Mouse (Mus musculus): ENCODE measurements around the gene Samhd1. TPM values are rescaled to one million over a fixed set of nuclear protein-coding genes. Genes with fewer than 3 reads are reported as not detected.
A peak's percentile ranks its signal among the peaks of the same experiment; 100 is the strongest.

The Samhd1 gene
- total RNA-seq, 1 experiment from 2014 or later = 134 TPM

DNA sequence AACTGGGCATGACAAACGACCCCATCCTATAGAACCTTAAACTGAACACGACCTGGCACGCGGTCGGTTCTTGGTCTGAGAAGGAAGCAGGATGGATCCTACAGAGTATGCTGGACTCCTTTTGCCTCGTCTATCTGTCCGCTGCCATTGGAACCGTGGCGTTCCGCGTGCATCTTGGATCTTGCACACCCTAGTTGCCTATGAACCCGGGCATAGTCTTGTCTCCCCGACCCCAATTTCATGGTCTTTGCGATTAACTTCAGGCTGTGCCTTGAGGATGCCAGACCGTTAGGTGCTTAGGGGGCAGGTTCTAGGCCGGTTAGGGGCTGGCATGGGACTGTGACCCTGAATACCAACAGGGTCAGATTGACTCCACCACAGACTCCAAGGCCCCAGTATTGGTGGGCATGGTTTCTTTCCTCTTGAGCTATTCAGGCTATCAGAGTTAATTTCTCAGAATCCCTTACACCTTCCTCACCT is 55.3 kb downstream of the Samhd1 start:
- no peak for ATAC-seq (replicated peaks in 1 of 2; ENCODE audit: insufficient read depth in 1 of 2, low FRiP score in 2 of 2, low TSS enrichment in 1 of 2, low read depth in 1 of 2, poor library complexity in 2 of 2, severe bottlenecking in 2 of 2)

GRCm38 (mm10) chr2:157078793-157079700 is 56.0 kb downstream of the Samhd1 start, which contains the start of gene Soga1:
TSS of gene Soga1 (minus strand) at chr2:157079254.
- ATAC-seq (replicated peaks in 1 of 2; ENCODE audit: insufficient read depth in 1 of 2, low FRiP score in 2 of 2, low TSS enrichment in 1 of 2, low read depth in 1 of 2, poor library complexity in 2 of 2, severe bottlenecking in 2 of 2) = peak; percentile 43 to 50; a peak in 3 of 4 replicates

DNA sequence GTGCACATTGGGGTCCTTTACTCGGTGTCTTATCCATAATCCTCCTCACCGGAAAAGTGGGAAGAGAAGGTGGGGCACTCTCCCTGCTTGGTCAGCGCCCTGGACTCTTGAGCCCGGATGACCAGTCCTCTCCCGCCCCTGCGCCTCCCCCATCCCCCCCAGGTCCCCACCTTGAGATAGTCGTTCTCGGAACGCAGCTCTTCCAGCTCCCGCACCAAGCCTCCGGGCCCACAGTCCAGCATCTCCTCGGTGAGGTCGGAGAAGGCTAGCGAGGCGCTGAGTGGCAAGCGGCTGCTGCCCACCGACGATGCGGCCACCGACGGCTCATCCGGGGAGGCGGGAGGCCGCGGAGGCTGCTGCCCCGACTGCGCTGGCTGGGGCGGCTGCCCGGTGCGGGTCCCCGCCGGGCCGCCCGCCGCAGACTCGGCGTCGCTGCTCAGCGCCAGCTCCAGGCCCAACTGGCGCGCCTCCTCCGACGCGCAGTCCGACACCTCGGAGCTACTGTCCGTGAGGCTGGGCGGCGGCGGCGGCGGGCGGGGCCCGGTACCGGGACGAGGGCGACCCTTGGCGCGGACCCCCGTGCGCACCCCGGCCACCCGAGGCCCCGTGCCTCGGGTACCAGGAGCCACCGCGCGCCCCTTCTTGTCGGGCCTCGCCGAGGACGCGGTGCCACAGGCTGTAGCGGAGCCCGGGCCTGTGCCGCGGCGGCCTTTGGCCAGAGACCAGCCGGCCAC is 56.8 kb downstream of the Samhd1 start:
- no peak for ATAC-seq (replicated peaks in 1 of 2; ENCODE audit: insufficient read depth in 1 of 2, low FRiP score in 2 of 2, low TSS enrichment in 1 of 2, low read depth in 1 of 2, poor library complexity in 2 of 2, severe bottlenecking in 2 of 2)

DNA sequence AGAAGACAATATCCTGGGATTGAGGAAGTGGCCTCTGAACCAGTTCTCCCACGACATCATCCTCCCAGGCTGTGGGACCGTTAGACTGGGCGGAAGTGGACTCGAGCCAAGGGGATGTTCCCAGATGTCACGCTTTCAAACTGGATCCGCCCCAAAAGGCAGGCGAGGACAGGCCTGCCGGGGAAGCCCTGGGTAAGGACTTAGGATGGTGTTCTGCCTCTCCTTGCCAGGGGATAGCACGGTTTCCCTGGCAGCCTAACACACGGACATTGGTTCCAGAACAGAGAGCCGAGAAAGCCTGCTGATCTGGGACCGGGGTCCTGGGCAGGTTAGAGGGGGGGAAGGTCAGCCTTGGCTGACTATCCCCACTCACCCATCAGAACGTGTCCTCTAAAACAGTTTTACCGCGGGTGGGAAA is 57.4 kb downstream of the Samhd1 start:
- 0 out of 4 replicates have a peak, but pooled peaks of 1 of the 2 experiments have one; percentile 15 for ATAC-seq (replicated peaks in 1 of 2; ENCODE audit: insufficient read depth in 1 of 2, low FRiP score in 2 of 2, low TSS enrichment in 1 of 2, low read depth in 1 of 2, poor library complexity in 2 of 2, severe bottlenecking in 2 of 2)

GRCm38 (mm10) chr2:157077160-157077559 is 57.9 kb downstream of the Samhd1 start:
- ATAC-seq (replicated peaks in 1 of 2; ENCODE audit: insufficient read depth in 1 of 2, low FRiP score in 2 of 2, low TSS enrichment in 1 of 2, low read depth in 1 of 2, poor library complexity in 2 of 2, severe bottlenecking in 2 of 2) = no peak

- no peak for ATAC-seq (replicated peaks in 1 of 2; ENCODE audit: insufficient read depth in 1 of 2, low FRiP score in 2 of 2, low TSS enrichment in 1 of 2, low read depth in 1 of 2, poor library complexity in 2 of 2, severe bottlenecking in 2 of 2)
These were observed 58.5 kb downstream of the Samhd1 start for GRCm38 (mm10) chr2:157076585-157076984.

DNA sequence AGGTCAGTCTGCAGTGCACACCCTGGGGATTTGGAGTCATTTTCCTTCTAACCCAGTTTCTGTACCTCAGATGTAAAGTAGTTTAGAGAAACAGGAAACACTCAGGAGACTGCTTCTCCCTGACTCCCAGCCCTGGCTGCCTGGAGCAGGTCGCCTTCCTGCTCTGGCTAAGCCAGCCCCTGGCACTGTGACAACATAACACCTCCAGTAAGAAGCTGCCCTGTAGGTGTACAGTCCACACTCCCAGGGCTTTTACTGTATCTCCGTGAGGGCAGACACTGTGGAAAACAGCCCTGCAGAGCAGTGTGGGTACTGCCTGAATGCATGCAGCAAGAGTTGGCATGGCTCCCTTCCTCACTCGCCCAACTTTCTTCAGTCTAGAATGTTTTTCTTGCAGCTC is 59.4 kb downstream of the Samhd1 start:
- ATAC-seq (replicated peaks in 1 of 2; ENCODE audit: insufficient read depth in 1 of 2, low FRiP score in 2 of 2, low TSS enrichment in 1 of 2, low read depth in 1 of 2, poor library complexity in 2 of 2, severe bottlenecking in 2 of 2) = no peak

- no peak for ATAC-seq (replicated peaks in 1 of 2; ENCODE audit: insufficient read depth in 1 of 2, low FRiP score in 2 of 2, low TSS enrichment in 1 of 2, low read depth in 1 of 2, poor library complexity in 2 of 2, severe bottlenecking in 2 of 2)
These were observed 59.8 kb downstream of the Samhd1 start for GRCm38 (mm10) chr2:157075226-157075625.

GRCm38 (mm10) chr2:157074772-157075171 is 60.3 kb downstream of the Samhd1 start:
- no peak for ATAC-seq (replicated peaks in 1 of 2; ENCODE audit: insufficient read depth in 1 of 2, low FRiP score in 2 of 2, low TSS enrichment in 1 of 2, low read depth in 1 of 2, poor library complexity in 2 of 2, severe bottlenecking in 2 of 2)

DNA sequence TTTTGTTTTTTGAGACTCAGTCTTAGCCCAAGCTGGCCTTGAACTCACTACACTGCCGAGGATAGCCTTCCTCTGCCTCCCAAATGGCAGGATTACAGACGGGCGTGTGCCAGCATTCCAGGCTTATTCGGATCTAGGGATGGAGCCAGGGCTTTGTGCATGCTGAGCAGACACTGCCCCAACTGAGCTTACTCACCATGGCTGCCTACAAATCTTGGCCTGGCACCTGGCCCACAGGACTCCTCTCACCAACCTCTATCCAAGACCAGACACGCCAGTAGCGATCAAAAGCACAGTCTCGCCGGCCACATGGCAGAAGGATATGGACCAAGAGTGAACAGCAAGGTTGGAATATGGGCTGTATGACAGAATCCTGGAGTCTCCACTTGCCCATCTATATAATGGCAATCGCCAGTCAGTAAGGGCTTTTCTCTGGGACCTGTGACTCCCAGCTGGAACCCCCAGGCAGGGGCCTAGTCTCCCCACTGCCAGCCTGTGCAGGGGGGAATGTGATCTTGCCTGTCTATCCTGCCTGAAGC is 60.8 kb downstream of the Samhd1 start:
- no peak for ATAC-seq (replicated peaks in 1 of 2; ENCODE audit: insufficient read depth in 1 of 2, low FRiP score in 2 of 2, low TSS enrichment in 1 of 2, low read depth in 1 of 2, poor library complexity in 2 of 2, severe bottlenecking in 2 of 2)

DNA sequence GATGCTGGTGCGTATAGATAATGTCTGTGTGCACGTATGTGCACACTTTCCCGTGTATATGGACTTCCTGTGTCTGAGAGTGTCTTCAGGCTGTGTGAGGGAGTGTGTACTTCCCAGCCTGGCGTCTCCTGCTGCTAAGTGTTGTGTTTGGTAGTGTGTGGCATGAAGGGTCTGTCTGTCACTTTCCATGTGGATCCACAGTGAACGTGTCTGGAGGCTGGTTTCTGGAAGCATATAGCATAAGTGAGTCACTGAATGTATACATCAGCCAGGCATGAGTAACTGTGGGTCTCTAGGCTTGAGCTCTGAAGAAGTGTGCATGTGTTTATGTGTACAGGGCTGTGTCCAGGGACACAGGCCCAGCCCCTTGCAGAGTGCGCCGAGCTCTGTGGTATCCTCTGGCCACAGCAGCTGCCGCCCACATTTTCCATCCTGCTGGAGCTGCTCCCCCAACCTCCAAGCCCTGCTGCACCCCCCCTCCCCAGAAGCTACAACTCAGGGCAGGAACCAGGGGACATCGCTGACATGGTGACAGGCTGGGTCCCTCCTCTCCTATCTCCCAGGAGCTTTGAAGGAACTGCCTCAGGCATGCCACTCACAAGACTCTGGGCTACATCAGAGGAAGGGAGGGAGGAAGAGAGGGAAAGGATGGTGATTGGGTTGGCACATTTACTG is 61.5 kb downstream of the Samhd1 start:
- ATAC-seq (replicated peaks in 1 of 2; ENCODE audit: insufficient read depth in 1 of 2, low FRiP score in 2 of 2, low TSS enrichment in 1 of 2, low read depth in 1 of 2, poor library complexity in 2 of 2, severe bottlenecking in 2 of 2) = no peak

DNA sequence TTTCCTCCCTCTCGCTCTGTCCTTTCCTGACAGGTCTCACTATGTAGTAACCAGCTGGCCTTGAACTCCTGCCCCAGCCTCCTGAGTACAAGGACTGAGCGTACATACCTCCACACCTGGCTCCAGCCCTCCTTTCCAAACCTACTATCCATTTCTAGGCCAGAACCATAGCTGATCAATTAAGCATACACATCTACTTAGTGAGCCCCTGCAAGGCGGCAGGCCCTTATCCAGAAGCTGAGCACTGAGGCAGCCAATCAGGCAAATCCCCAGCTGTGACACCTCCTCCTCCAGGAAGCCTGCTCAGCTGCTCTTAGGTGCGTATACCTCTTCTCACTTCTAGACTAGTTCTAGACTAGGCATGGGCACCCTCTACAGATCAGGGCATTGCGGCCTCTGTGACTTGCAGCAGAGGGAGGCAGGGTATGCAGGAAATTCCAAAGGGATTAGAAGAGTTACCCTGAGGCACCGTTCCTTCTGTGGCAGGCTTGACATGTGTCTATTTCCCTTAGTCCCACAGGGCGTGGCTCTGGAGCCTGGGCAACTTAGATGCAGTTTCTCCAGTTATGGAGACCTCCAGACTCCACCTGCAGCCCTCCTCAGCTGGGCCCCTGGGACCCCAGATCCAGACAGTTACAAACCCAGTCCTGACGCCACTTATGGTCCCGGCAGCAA is 62.6 kb downstream of the Samhd1 start:
- no peak for ATAC-seq (replicated peaks in 1 of 2; ENCODE audit: insufficient read depth in 1 of 2, low FRiP score in 2 of 2, low TSS enrichment in 1 of 2, low read depth in 1 of 2, poor library complexity in 2 of 2, severe bottlenecking in 2 of 2)

DNA sequence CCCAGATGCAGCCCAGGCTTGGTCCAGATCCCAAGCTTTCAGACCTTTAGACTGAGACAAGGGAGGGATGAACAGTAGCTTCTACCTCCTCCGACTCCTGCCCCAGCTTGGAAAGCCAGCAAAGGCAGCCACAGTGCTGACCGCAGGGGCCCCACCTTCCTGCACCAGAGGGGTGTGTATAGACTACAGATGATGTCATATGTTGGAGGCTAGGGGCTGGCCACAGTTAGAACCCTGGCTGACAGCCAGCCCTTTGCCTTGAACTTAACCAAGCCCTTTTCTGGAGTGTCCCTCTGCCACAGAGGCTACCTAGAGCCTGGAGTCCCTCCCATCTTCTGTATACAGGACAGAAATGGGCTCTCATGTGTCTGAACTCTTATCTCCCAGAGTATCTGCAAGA is 63.5 kb downstream of the Samhd1 start:
- peak; percentile 83 to 89 for ATAC-seq (replicated peaks in 1 of 2; ENCODE audit: insufficient read depth in 1 of 2, low FRiP score in 2 of 2, low TSS enrichment in 1 of 2, low read depth in 1 of 2, poor library complexity in 2 of 2, severe bottlenecking in 2 of 2)

DNA sequence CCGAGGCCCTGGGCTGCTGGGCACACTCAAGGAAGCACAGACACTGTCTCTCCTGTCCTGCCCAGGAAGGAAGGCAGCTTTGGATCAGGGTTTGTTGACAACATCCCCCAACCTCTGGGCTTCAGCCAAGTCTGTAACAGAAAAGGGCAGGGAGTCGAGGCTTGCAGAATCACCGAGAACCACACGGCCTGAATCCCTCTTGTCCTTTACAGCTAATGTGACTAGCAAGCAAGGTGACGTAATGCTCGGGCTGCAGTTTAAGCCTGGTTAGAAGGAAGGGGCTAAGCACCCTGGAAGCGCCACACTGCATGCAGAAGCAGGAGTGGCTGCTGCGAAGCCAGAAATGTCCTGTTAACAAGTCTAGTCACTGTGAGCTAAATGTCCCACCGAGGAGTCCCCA is 64.7 kb downstream of the Samhd1 start:
- no peak for ATAC-seq (replicated peaks in 1 of 2; ENCODE audit: insufficient read depth in 1 of 2, low FRiP score in 2 of 2, low TSS enrichment in 1 of 2, low read depth in 1 of 2, poor library complexity in 2 of 2, severe bottlenecking in 2 of 2)

- ATAC-seq (replicated peaks in 1 of 2; ENCODE audit: insufficient read depth in 1 of 2, low FRiP score in 2 of 2, low TSS enrichment in 1 of 2, low read depth in 1 of 2, poor library complexity in 2 of 2, severe bottlenecking in 2 of 2) = no peak
These were observed 65.2 kb downstream of the Samhd1 start for GRCm38 (mm10) chr2:157069755-157070315.

DNA sequence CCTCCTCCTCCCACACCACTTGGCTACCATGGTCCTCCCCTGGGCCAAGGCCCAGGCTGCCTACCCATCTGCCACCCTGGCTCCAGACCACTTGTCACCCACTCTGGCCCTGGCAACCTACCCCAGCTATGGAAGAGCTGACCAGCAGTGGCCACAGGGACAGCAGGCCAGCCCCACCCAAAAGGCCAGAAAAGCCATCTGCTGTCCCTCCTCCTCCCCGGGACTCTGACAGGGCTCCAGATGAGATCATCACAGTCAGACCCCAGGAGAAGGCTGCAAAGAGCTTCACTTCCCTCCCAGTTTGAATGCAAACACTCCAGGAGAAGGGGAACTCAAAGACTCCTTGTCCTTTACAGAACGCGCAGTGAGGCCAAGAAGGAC is 65.7 kb downstream of the Samhd1 start:
- ATAC-seq (replicated peaks in 1 of 2; ENCODE audit: insufficient read depth in 1 of 2, low FRiP score in 2 of 2, low TSS enrichment in 1 of 2, low read depth in 1 of 2, poor library complexity in 2 of 2, severe bottlenecking in 2 of 2) = no peak

Data from hematopoietic stem cell, adult 5-6 weeks (primary cell).